Mouse (Mus musculus) MEL (cell line): ENCODE data around the gene Smad1.

Experiments
- CTCF ChIP-seq, 3 experiments: IDR thresholded peaks in 2 of 3; conservative IDR thresholded peaks in 1 of 3; 2 replicates each; pipeline ENCODE4 v1.5.1; 2011 to 2012; ENCODE audit warnings: low read length in 3 of 3, low read depth in 2 of 3, mild to moderate bottlenecking in 2 of 3, improper control_type of control experiment in 1 of 3, inconsistent platforms in 1 of 3, mixed read lengths in 1 of 3, moderate library complexity in 1 of 3; ENCODE audit not compliant: control insufficient read depth in 1 of 3, insufficient read depth in 1 of 3, poor library complexity in 1 of 3, severe bottlenecking in 1 of 3
- EP300 ChIP-seq, 2 experiments: IDR thresholded peaks; 2 replicates each; pipeline ENCODE4 v1.6.1; 2011; ENCODE audit warnings: improper control_type of control experiment in 2 of 2, low read length in 2 of 2, low read depth in 1 of 2, mild to moderate bottlenecking in 1 of 2
- GATA1 ChIP-seq: IDR thresholded peaks from 2 replicates; pipeline ENCODE4 v1.6.1; 2011; ENCODE audit warnings: low read depth, low read length, improper control_type of control experiment
- KAT2A ChIP-seq: conservative IDR thresholded peaks from 2 replicates; pipeline ENCODE4 v1.6.1; 2012; ENCODE audit warnings: low read depth, low read length, improper control_type of control experiment, inconsistent platforms
- MAFK ChIP-seq: IDR thresholded peaks from 2 replicates; pipeline ENCODE4 v1.6.1; 2011; ENCODE audit warnings: low read depth, mild to moderate bottlenecking, low read length, improper control_type of control experiment, borderline replicate concordance
- MAX ChIP-seq: IDR thresholded peaks from 2 replicates; pipeline ENCODE4 v1.6.1; 2011; ENCODE audit warnings: low read length, improper control_type of control experiment
- MAZ ChIP-seq: IDR thresholded peaks from 2 replicates; pipeline ENCODE4 v1.6.1; 2012; ENCODE audit warnings: low read depth, mild to moderate bottlenecking, inconsistent platforms, low read length, improper control_type of control experiment
- POLR2A ChIP-seq, 2 experiments: IDR thresholded peaks; 2 replicates each; pipeline ENCODE4 v1.6.1; 2011 to 2012; ENCODE audit warnings: low read length in 2 of 2, mild to moderate bottlenecking in 2 of 2, control low read depth in 1 of 2, improper control_type of control experiment in 1 of 2, low read depth in 1 of 2, moderate library complexity in 1 of 2; ENCODE audit not compliant: control insufficient read depth in 1 of 2, insufficient read depth in 1 of 2, poor library complexity in 1 of 2
- POLR2AphosphoS5 ChIP-seq: IDR thresholded peaks from 2 replicates; pipeline ENCODE4 v1.6.1; 2012; ENCODE audit warnings: low read depth, borderline replicate concordance, mild to moderate bottlenecking, inconsistent platforms, low read length, moderate library complexity, mixed read lengths
- TAL1 ChIP-seq: IDR thresholded peaks from 2 replicates; pipeline ENCODE4 v1.6.1; 2012; ENCODE audit warnings: mild to moderate bottlenecking, inconsistent platforms, low read length, moderate library complexity, mixed read lengths
- ZKSCAN1 ChIP-seq: IDR thresholded peaks from 2 replicates; pipeline ENCODE4 v1.6.1; 2012; ENCODE audit warnings: low read depth, mild to moderate bottlenecking, inconsistent platforms, low read length, improper control_type of control experiment, moderate library complexity
- ZMIZ1 ChIP-seq: IDR thresholded peaks from 2 replicates; pipeline ENCODE4 v1.6.1; 2012; ENCODE audit warnings: low read depth, mild to moderate bottlenecking, inconsistent platforms, low read length, improper control_type of control experiment, moderate library complexity

DNA sequence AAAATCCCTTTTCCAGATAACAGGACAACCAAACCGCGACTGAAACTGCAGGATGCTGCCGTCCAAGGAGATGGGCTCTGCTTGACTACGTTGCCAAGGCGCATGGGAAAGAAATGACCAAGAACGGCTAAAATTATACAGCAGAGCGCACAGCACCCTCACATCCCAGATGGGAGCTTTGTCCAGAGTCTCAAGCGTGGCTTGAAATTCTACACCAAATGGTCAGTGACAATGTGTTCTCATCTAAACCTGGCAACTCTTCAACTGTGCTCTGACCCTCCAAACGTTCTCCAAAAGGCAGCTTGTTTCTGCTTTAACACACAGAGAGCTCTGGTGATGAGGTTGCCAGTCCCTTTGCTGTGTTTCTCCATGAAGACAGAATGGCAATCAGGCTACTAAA lies 39.0 kb downstream of the Smad1 start:
- no peak for TF ChIP-seq EP300 (IDR thresholded peaks at IDR 0.05; ENCODE audit: low read depth in 1 of 2, low read length in 2 of 2)
- TF ChIP-seq KAT2A = no peak
- no peak for TF ChIP-seq MAX
- no peak for TF ChIP-seq CTCF (IDR thresholded peaks at IDR 0.05 in 2 of 3, conservative IDR thresholded peaks at IDR 0.05 in 1 of 3; ENCODE audit: control insufficient read depth in 1 of 3, insufficient read depth in 1 of 3, low read depth in 2 of 3, low read length in 3 of 3, poor library complexity in 1 of 3, severe bottlenecking in 1 of 3)
- TF ChIP-seq ZMIZ1 = no peak
- TF ChIP-seq MAZ = no peak
- no peak for TF ChIP-seq TAL1
- TF ChIP-seq ZKSCAN1 = no peak
- no peak for TF ChIP-seq MAFK
- no peak for TF ChIP-seq GATA1
- no peak for TF ChIP-seq POLR2AphosphoS5
- no peak for TF ChIP-seq POLR2A (IDR thresholded peaks at IDR 0.05; ENCODE audit: control insufficient read depth in 1 of 2, insufficient read depth in 1 of 2, low read depth in 1 of 2, low read length in 2 of 2, poor library complexity in 1 of 2)
